8 mouse cellular contexts compared by ENCODE assay signal in genomic region chr1:131981378-131982013, GRCm38 (mm10). TPM values are rescaled to one million over a fixed set of nuclear protein-coding genes. Genes with fewer than 3 reads are reported as not detected.
A peak's percentile ranks its signal among the peaks of the same experiment; 100 is the strongest.
DNase-seq lines count a peak whose midpoint lies in the region; ATAC-seq lines count a peak whose summit lies in the region.

No protein-coding gene starts in this region.

- peak; percentile 84 for DNase-seq in ES-CJ7 (ENCODE audit: low read depth, low spot score)
- DNase-seq in c-Kit-positive CD71-positive TER-119-negative erythroid progenitor cells, embryonic 14.5 days (ENCODE audit: low read depth), result peak; percentile 66
- DNase-seq in layer of hippocampus, postnatal 10 days (ENCODE audit: low spot score in 2 of 2), result peak; percentile 76 to 82
- peak; percentile 70 for DNase-seq in retina, postnatal 7 days (ENCODE audit: low read depth, low spot score)
- peak; percentile 88 for DNase-seq in thymus, postnatal 4 days

- no peak overlapping the region for H3K4me3 ChIP-seq in forebrain, embryonic 13.5 days
- no peak overlapping the region for H3K4me3 ChIP-seq in hindbrain, embryonic 13.5 days
- no peak overlapping the region for H3K4me3 ChIP-seq in lung, embryonic 16.5 days (ENCODE audit: low read length)

- no peak overlapping the region for H3K4me2 ChIP-seq in forebrain, embryonic 13.5 days
- H3K4me2 ChIP-seq in hindbrain, embryonic 13.5 days, result no peak overlapping the region
- no peak overlapping the region for H3K4me2 ChIP-seq in lung, embryonic 16.5 days (ENCODE audit: low read depth, low read length)

- no peaks in the 10 kb centered on the region for H3K9me3 ChIP-seq in forebrain, embryonic 13.5 days (replicated peaks)
- H3K9me3 ChIP-seq in hindbrain, embryonic 13.5 days, result no peaks in the 10 kb centered on the region
- no peaks in the 10 kb centered on the region for H3K9me3 ChIP-seq in lung, embryonic 16.5 days (ENCODE audit: control insufficient read depth, low read length)

- 0 out of 2 replicates have a peak, but pooled peaks cover 7% of the 10 kb centered on the region for H3K4me1 ChIP-seq in forebrain, embryonic 13.5 days
- H3K4me1 ChIP-seq in hindbrain, embryonic 13.5 days (replicated peaks), result 0 out of 2 replicates have a peak, but pooled peaks cover 2% of the 10 kb centered on the region
- H3K4me1 ChIP-seq in lung, embryonic 16.5 days (replicated peaks; ENCODE audit: control insufficient read depth, insufficient read depth, low read length), result no peaks in the 10 kb centered on the region

- WGBS in forebrain, embryonic 13.5 days, result 52% methylated on average over 12 of the region's 12 CpGs
- 49% methylated on average over 12 of the region's 12 CpGs for WGBS in hindbrain, embryonic 13.5 days
- WGBS in lung, embryonic 16.5 days, result 47% methylated on average over 12 of the region's 12 CpGs

- H3K27me3 ChIP-seq in forebrain, embryonic 13.5 days, result no peaks in the 10 kb centered on the region
- no peaks in the 10 kb centered on the region for H3K27me3 ChIP-seq in hindbrain, embryonic 13.5 days
- H3K27me3 ChIP-seq in lung, embryonic 16.5 days (ENCODE audit: control insufficient read depth, insufficient read depth, low read depth, low read length), result no peaks in the 10 kb centered on the region

- peak; percentile 66 for ATAC-seq in forebrain, embryonic 13.5 days
- ATAC-seq in hindbrain, embryonic 13.5 days (ENCODE audit: low FRiP score), result peak; percentile 82
- peak; percentile 70 for ATAC-seq in lung, embryonic 16.5 days (ENCODE audit: low read depth)

- H3K36me3 ChIP-seq in forebrain, embryonic 13.5 days (ENCODE audit: poor library complexity, severe bottlenecking), result no peaks in the 10 kb centered on the region
- no peaks in the 10 kb centered on the region for H3K36me3 ChIP-seq in hindbrain, embryonic 13.5 days
- no peaks in the 10 kb centered on the region for H3K36me3 ChIP-seq in lung, embryonic 16.5 days (ENCODE audit: control insufficient read depth, insufficient read depth, low read length)

- H3K9ac ChIP-seq in forebrain, embryonic 13.5 days, result no peak overlapping the region
- H3K9ac ChIP-seq in hindbrain, embryonic 13.5 days, result no peak overlapping the region
- H3K9ac ChIP-seq in lung, embryonic 16.5 days (ENCODE audit: low read length), result no peak overlapping the region

- H3K27ac ChIP-seq in forebrain, embryonic 13.5 days, result no peak overlapping the region
- H3K27ac ChIP-seq in hindbrain, embryonic 13.5 days, result no peak overlapping the region
- H3K27ac ChIP-seq in lung, embryonic 16.5 days (ENCODE audit: low read length), result no peak overlapping the region

RNA-seq across cellular contexts. Expression of gene Slc45a3, which starts 18.7 kb away (rescaled TPM):
- 2.6 and 2.9 TPM in 2 replicates for polyA plus RNA-seq in forebrain, embryonic 13.5 days (2015; fragmentation: Nextera tagmentation; extraction: Ambion mirVana)
- polyA plus RNA-seq in hindbrain, embryonic 13.5 days (2015; fragmentation: Nextera tagmentation; extraction: Ambion mirVana), result 1.8 and 4.3 TPM in 2 replicates
- total RNA-seq in layer of hippocampus, postnatal 10 days (2021), result under 1 TPM; 0.13 to 0.48 TPM
- polyA plus RNA-seq in lung, embryonic 16.5 days (2015; fragmentation: Nextera tagmentation; extraction: Ambion mirVana), result 4.2 TPM in 2 replicates

RNA-seq across cellular contexts. Expression of gene Elk4, which starts 25.9 kb away (rescaled TPM):
- polyA plus RNA-seq in forebrain, embryonic 13.5 days (2015; fragmentation: Nextera tagmentation; extraction: Ambion mirVana), result 13.1 and 13.2 TPM in 2 replicates
- polyA plus RNA-seq in hindbrain, embryonic 13.5 days (2015; fragmentation: Nextera tagmentation; extraction: Ambion mirVana), result 10.6 and 11.0 TPM in 2 replicates
- 10 to 100 TPM; 60.1 to 61.6 TPM for total RNA-seq in layer of hippocampus, postnatal 10 days (2021)
- polyA plus RNA-seq in lung, embryonic 16.5 days (2015; fragmentation: Nextera tagmentation; extraction: Ambion mirVana), result 22.5 and 26.3 TPM in 2 replicates
